Mouse (Mus musculus): ENCODE results near the gene Dennd4a.

DNA sequence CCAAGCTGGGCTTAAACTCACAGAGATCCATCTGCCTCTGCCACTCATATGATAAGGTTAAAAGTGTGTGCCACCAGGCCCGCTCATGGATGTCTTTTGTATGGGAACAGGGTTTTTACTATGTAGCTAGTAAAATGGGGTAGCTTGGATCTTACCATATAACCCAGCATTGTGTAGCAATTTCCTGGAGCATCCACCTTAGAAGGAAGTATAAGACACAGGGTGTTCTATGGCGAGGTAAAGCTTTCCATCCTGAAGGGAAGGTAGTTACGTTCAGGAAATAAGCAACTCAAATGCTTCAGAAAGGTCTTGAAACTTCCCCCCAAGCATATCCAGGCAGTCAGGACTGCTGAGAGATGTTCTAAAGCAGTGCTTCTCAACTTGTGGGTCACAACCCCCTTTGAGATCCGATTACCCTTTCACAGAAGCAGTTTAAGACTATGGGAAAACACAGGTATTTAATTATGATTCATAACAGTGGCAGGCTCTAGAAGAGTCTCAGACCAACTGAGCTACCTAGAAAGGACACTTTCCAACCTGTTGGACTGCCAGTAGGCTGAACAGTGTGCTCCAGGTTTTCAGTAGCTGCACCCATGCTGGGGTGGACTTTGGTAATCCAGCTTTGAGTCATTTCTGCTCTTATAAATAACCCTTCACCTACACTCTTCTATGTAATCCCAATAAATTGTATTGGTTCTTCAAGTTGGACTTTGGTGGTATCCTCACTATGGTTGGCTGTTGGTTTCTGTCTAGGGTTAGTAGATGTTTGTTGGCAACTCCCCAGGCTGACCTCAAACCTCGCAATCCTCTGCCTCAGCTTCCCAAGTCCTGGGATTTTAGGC is 7.5 kb upstream of the Dennd4a start:
- no peak for TF ChIP-seq TAL1 (IDR thresholded peaks at IDR 0.05; ENCODE audit: low read length)
- no peak for TF ChIP-seq GATA1 (IDR thresholded peaks at IDR 0.05; ENCODE audit: low read length)
